Mouse (Mus musculus): ENCODE data around the gene Ano9. TPM values are rescaled to one million over a fixed set of nuclear protein-coding genes. Genes with fewer than 3 reads are reported as not detected.

The Ano9 gene
- total and polyA plus RNA-seq, 2 experiments from 2014 or later = 0.05 to 0.43 TPM

DNA sequence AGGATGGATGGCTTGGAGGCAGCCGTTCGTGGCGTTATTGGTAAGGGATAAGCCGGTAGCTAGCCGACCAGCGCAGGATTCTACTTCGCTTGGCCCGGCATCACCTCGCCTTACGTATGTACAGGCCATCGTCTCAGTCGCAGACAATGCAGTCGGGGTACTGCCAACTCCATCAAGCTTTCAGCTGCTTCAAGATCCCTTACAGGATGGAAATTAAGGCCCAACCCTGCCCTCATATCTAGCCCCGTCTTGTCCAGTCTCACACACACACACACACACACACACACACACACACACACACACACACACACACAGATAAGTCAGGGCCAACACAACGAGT is 5.9 kb upstream of the Ano9 start:
- WGBS = 2% methylated on average over 15 of the region's 15 CpGs
- peak overlapping the region; percentile 67 for H3K4me2 ChIP-seq (ENCODE audit: low read depth)
- peak overlapping the region; percentile 57 for H3K9ac ChIP-seq
- no peaks in the 10 kb centered on the region for H3K36me3 ChIP-seq (ENCODE audit: insufficient read depth)
- DNase-seq (no peak), ATAC-seq (no peak)
- H3K27ac ChIP-seq (ENCODE audit: low read depth, low read length) = 0 out of 2 replicates have a peak overlapping the region, but pooled peaks have one; percentile 57
- no peaks in the 10 kb centered on the region for H3K27me3 ChIP-seq (ENCODE audit: insufficient read depth, low read length)
- no peaks in the 10 kb centered on the region for H3K9me3 ChIP-seq (ENCODE audit: low read length)
- H3K4me1 ChIP-seq (ENCODE audit: insufficient read depth) = no peaks in the 10 kb centered on the region
- peak overlapping the region; percentile 42 for H3K4me3 ChIP-seq (ENCODE audit: low read depth, low read length)
- TF ChIP-seq CTCF (IDR thresholded peaks at IDR 0.05; ENCODE audit: low read depth) = no peak

DNA sequence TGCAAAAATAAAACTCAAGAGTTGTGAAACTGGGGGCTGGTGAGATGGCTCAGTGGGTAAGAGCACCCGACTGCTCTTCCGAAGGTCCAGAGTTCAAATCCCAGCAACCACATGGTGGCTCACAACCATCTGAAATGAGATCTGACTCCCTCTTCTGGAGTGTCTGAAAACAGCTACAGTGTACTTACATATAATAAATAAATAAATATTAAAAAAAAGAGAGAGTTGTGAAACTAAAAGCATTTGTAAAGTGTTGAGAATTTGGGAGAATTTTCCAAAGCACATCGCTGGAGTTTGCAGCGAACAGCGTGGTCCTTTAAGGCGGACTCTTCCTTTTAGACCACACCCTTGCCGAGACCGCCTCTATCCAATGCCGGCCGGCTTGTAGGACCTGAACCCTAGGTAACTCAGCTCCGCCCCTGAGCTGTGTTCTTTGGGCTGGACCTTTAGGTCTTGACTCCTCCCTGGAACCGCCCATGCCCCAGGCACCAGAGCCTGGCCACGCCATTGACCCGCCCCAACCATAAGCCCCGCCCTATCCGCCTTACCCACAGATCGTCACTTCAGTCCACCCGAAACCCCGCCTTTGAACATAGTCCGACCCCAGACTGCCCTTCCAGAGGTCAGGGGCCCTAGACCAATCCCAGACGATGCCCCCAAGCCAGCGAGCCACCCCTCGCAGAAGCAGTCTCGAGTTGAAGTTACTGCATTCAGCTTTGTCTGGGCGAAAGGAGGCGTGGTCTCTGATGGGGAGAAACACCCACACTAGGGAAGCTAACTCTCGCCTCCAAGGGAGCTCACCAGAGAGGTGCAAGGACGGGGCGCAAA is 5.3 kb upstream of the Ano9 start:
- Histone ChIP-seq H3K36me3 (ENCODE audit: insufficient read depth) (no peaks in the 10 kb centered on the region), H3K27me3 (ENCODE audit: insufficient read depth, low read length) (no peaks in the 10 kb centered on the region), H3K4me3 (ENCODE audit: low read depth, low read length) (peak overlapping the region; percentile 42), H3K4me2 (ENCODE audit: low read depth) (peak overlapping the region; percentile 67), H3K9me3 (ENCODE audit: low read length) (no peaks in the 10 kb centered on the region), H3K4me1 (ENCODE audit: insufficient read depth) (no peaks in the 10 kb centered on the region), H3K27ac (ENCODE audit: low read depth, low read length) (0 out of 2 replicates have a peak overlapping the region, but pooled peaks have one; percentile 57), H3K9ac (peak overlapping the region; percentile 57)
- TF ChIP-seq CTCF (IDR thresholded peaks at IDR 0.05; ENCODE audit: low read depth) = no peak
- WGBS = 3% methylated on average over 29 of the region's 29 CpGs
- peak; percentile 86 for DNase-seq
- peak; percentile 93 for ATAC-seq

GRCm38 (mm10) chr7:141122245-141122644 is 4.6 kb upstream of the Ano9 start, which contains the start of gene Ptdss2:
Gene Ptdss2 (plus strand): TSS chr7:141122382.
- Histone ChIP-seq H3K4me1 (ENCODE audit: insufficient read depth) (no peaks in the 10 kb centered on the region), H3K27ac (ENCODE audit: low read depth, low read length) (0 out of 2 replicates have a peak within 1 kb of the TSS, but pooled peaks have one; percentile 57), H3K9me3 (ENCODE audit: low read length) (no peaks in the 10 kb centered on the region), H3K4me3 (ENCODE audit: low read depth, low read length) (peak within 1 kb of the TSS; percentile 42), H3K27me3 (ENCODE audit: insufficient read depth, low read length) (no peaks in the 10 kb centered on the region), H3K4me2 (ENCODE audit: low read depth) (peak within 1 kb of the TSS; percentile 67), H3K9ac (peak within 1 kb of the TSS; percentile 57), H3K36me3 (ENCODE audit: insufficient read depth) (no peaks in the 10 kb centered on the region)
- DNase-seq (no peak), ATAC-seq (no peak)
- no peak for TF ChIP-seq CTCF (IDR thresholded peaks at IDR 0.05; ENCODE audit: low read depth)
- WGBS = 57% methylated on average over 14 of the region's 14 CpGs

GRCm38 (mm10) chr7:141121051-141121531 is 3.5 kb upstream of the Ano9 start:
- H3K27ac ChIP-seq (ENCODE audit: low read depth, low read length) = no peak overlapping the region
- no peak overlapping the region for H3K4me3 ChIP-seq (ENCODE audit: low read depth, low read length)
- no peak overlapping the region for H3K4me2 ChIP-seq (ENCODE audit: low read depth)
- 77% methylated on average over 5 of the region's 5 CpGs for WGBS
- no peak for ATAC-seq
- no peaks in the 10 kb centered on the region for H3K9me3 ChIP-seq (ENCODE audit: low read length)
- no peaks in the 10 kb centered on the region for H3K36me3 ChIP-seq (ENCODE audit: insufficient read depth)
- no peak overlapping the region for H3K9ac ChIP-seq
- H3K27me3 ChIP-seq (ENCODE audit: insufficient read depth, low read length) = no peaks in the 10 kb centered on the region
- no peak for DNase-seq
- H3K4me1 ChIP-seq (ENCODE audit: insufficient read depth) = no peaks in the 10 kb centered on the region
- no peak for TF ChIP-seq CTCF (IDR thresholded peaks at IDR 0.05; ENCODE audit: low read depth)

- DNase-seq (no peak), ATAC-seq (no peak)
- no peaks in the 10 kb centered on the region for H3K9me3 ChIP-seq (ENCODE audit: low read length)
- 89% methylated on average over 3 of the region's 3 CpGs for WGBS
- no peak overlapping the region for H3K4me3 ChIP-seq (ENCODE audit: low read depth, low read length)
- no peak overlapping the region for H3K4me2 ChIP-seq (ENCODE audit: low read depth)
- no peak overlapping the region for H3K27ac ChIP-seq (ENCODE audit: low read depth, low read length)
- H3K27me3 ChIP-seq (ENCODE audit: insufficient read depth, low read length) = no peaks in the 10 kb centered on the region
- no peaks in the 10 kb centered on the region for H3K4me1 ChIP-seq (ENCODE audit: insufficient read depth)
- no peak for TF ChIP-seq CTCF (IDR thresholded peaks at IDR 0.05; ENCODE audit: low read depth)
- H3K9ac ChIP-seq = no peak overlapping the region
- no peaks in the 10 kb centered on the region for H3K36me3 ChIP-seq (ENCODE audit: insufficient read depth)
Observed at GRCm38 (mm10) chr7:141120605-141121004, 3.0 kb upstream of the Ano9 start.

DNA sequence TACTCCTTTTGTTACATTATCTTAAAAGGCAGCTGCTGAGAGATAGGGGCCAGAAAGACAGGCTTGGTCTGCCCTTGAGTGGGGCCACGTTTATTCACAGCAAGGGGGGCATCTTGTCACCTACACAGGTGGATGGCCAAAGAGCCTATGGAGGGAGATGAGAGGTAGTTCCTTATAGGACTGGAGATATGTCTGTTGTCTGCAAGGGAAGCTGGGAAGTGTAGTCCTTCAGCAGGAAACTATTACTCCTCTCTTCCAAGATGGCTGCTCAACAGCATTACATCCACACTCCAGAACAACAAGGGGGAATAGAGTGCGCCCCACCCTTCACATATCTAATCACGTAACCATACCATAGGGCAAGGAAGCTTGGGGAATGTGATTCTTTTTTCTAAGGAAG is 1.9 kb upstream of the Ano9 start:
- Histone ChIP-seq H3K4me1 (ENCODE audit: insufficient read depth) (no peaks in the 10 kb centered on the region), H3K9ac (no peak overlapping the region), H3K9me3 (ENCODE audit: low read length) (no peaks in the 10 kb centered on the region), H3K4me3 (ENCODE audit: low read depth, low read length) (no peak overlapping the region), H3K27ac (ENCODE audit: low read depth, low read length) (no peak overlapping the region), H3K27me3 (ENCODE audit: insufficient read depth, low read length) (no peaks in the 10 kb centered on the region), H3K4me2 (ENCODE audit: low read depth) (no peak overlapping the region), H3K36me3 (ENCODE audit: insufficient read depth) (no peaks in the 10 kb centered on the region)
- no peak for TF ChIP-seq CTCF (IDR thresholded peaks at IDR 0.05; ENCODE audit: low read depth)
- DNase-seq (no peak), ATAC-seq (no peak)
- WGBS = 76% methylated on average over 3 of the region's 3 CpGs

DNA sequence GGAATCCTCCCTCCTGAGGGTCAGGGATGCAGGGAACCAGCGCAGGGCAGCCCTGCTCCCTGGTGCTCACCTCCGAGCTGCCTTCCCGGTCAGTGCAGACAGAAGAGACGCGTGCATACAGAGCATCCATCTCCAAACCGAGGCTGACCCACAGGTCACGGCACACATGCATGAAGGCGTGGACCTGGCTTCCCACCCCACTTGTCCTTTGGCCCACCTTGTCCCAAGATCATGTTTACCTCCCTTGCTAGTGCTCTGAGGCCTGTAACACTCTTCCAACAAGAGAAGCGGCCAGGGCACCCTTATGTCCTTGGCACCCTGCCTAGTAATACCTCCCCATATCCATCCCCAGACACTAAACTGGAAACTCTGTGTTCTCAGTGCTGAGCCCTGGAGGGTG is 1.7 kb downstream of the Ano9 start:
- no peaks in the 10 kb centered on the region for H3K27me3 ChIP-seq (ENCODE audit: insufficient read depth, low read length)
- H3K4me1 ChIP-seq (ENCODE audit: insufficient read depth) = no peaks in the 10 kb centered on the region
- H3K27ac ChIP-seq (ENCODE audit: low read depth, low read length) = no peak overlapping the region
- no peak for ATAC-seq
- no peaks in the 10 kb centered on the region for H3K36me3 ChIP-seq (ENCODE audit: insufficient read depth)
- TF ChIP-seq CTCF (IDR thresholded peaks at IDR 0.05; ENCODE audit: low read depth) = no peak
- H3K4me3 ChIP-seq (ENCODE audit: low read depth, low read length) = no peak overlapping the region
- no peak overlapping the region for H3K4me2 ChIP-seq (ENCODE audit: low read depth)
- no peaks in the 10 kb centered on the region for H3K9me3 ChIP-seq (ENCODE audit: low read length)
- DNase-seq = no peak
- 90% methylated on average over 9 of the region's 9 CpGs for WGBS
- no peak overlapping the region for H3K9ac ChIP-seq
